Mouse (Mus musculus): ENCODE measurements around the gene Actr3b.

DNA sequence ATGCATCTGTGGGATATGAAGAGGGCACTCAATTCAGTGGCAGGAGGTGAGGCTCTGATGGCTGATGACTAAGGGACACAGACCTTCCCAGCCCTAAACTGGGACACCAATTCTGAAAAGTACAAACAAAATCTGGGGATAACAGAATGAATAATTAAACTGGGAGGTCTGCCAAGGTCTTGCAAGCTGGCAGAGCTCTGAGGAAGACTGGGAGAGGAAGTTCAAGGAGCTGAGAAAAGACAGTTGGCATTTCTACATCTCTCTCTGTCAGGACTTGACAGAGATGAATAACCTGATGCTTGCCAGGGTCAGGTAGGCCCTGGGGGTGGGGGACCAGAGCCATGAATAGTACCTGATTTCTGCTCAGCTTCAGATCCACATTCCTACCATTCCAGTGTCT is 8.2 kb upstream of the Actr3b start:
- TF ChIP-seq CTCF (IDR thresholded peaks at IDR 0.05; ENCODE audit: control insufficient read depth, insufficient read depth, insufficient replicate concordance, low read depth, low read length) (no peak), POLR2A (IDR thresholded peaks at IDR 0.05; ENCODE audit: control insufficient read depth, low read depth, low read length) (no peak)

Data from testis, adult 2 months (tissue).